Mouse (Mus musculus) small intestine, adult 2 months (tissue): Measurements from ENCODE around the gene Exoc8. TPM values are rescaled to one million over a fixed set of nuclear protein-coding genes. Genes with fewer than 3 reads are reported as not detected.

Source experiments
- H3K27ac ChIP-seq: fragments of 200-500 bp; 2 replicates; pipeline ENCODE4 v1.5.1; 2012; ENCODE audit warnings: low read depth, low read length, control low read depth, inconsistent platforms; ENCODE audit not compliant: insufficient read depth
- H3K27me3 ChIP-seq: fragments of 200-500 bp; 2 replicates; pipeline ENCODE4 v1.6.1; 2012; ENCODE audit warnings: mild to moderate bottlenecking, moderate library complexity, low read length, inconsistent platforms; ENCODE audit not compliant: control insufficient read depth, insufficient read depth
- H3K36me3 ChIP-seq: fragments of 200-500 bp; 2 replicates; pipeline ENCODE4 v1.6.1; 2012; ENCODE audit warnings: mild to moderate bottlenecking, low read length, control low read depth, inconsistent platforms; ENCODE audit not compliant: control insufficient read depth, insufficient read depth
- H3K4me1 ChIP-seq: fragments of 200-500 bp; 2 replicates; pipeline ENCODE4 v1.6.1; 2012; ENCODE audit warnings: low read length, inconsistent platforms, mixed read lengths; ENCODE audit not compliant: control insufficient read depth, insufficient read depth, insufficient read length
- H3K4me3 ChIP-seq: fragments of 200-500 bp; 2 replicates; pipeline ENCODE4 v1.5.1; 2012; ENCODE audit warnings: low read depth, mild to moderate bottlenecking, control low read depth, inconsistent platforms, low read length, moderate library complexity
- CTCF ChIP-seq: fragments of 200-500 bp; IDR thresholded peaks from 2 replicates; pipeline ENCODE4 v1.5.1; 2012; ENCODE audit warnings: low read depth, mild to moderate bottlenecking, control low read depth, inconsistent platforms, low read length, moderate library complexity, mixed read lengths; ENCODE audit not compliant: insufficient replicate concordance, insufficient read length; ENCODE audit errors: extremely low read depth
- POLR2A ChIP-seq: fragments of 200-500 bp; IDR thresholded peaks from 2 replicates; pipeline ENCODE4 v1.6.1; 2012; ENCODE audit warnings: low read depth, mild to moderate bottlenecking, control low read depth, inconsistent platforms, low read length, moderate library complexity
- WGBS: fragments of 180-500 bp; shearing (Covaris S2); methylation state at CpG from one replicate; pipeline ENCODE4 v1.1.7; 2018; 5-methylcytosine and 5-hydroxymethylcytosine counted together
- polyA plus RNA-seq: library from polyadenylated mRNA; depleted of rRNA; stranded (reverse); fragments of >200 nt; gene quantifications from 2 replicates; pipeline ENCODE4 v1.2.3, GENCODE M21; 2012

Exoc8 gene
- polyA plus RNA-seq, 1 experiment: 9.1 TPM

DNA sequence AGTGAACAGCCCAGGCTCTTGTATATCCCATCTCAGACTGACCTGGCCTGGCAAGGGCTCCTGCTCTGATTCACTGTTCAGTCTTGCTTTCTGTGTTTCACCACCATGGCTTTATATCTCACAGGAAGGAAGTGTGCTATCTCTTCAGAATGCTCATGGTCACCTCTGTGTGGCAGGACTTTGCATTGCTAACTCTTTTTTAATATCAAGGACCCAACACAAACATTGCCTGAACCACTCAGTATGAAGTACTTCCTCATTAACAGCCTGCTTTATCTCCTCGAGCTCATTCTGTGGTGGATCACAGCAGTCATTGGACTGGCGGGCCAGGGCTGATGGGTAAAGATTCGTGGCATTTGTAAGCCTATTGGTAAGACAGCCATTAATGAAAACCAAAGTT lies 30.8 kb downstream of the Exoc8 start:
- 51% methylated on average over 3 of the region's 3 CpGs for WGBS
- peaks cover 4% of the 10 kb centered on the region; the same call in 1 of the 2 replicates for H3K4me1 ChIP-seq
- H3K27ac ChIP-seq: no peak overlapping the region
- H3K36me3 ChIP-seq: peaks cover 7% of the 10 kb centered on the region; the same call in 1 of the 2 replicates
- no peak overlapping the region for H3K4me3 ChIP-seq
- TF ChIP-seq POLR2A (no peak), CTCF (no peak)
- no peaks in the 10 kb centered on the region for H3K27me3 ChIP-seq

GRCm38 (mm10) chr8:124863729-124864128 lies 33.8 kb downstream of the Exoc8 start:
- peaks cover 11% of the 10 kb centered on the region for H3K36me3 ChIP-seq
- H3K27ac ChIP-seq: no peak overlapping the region
- 2% methylated on average over 8 of the region's 8 CpGs for WGBS
- peak overlapping the region; percentile 30; the same call in 1 of the 2 replicates for H3K4me3 ChIP-seq
- H3K27me3 ChIP-seq: no peaks in the 10 kb centered on the region
- no peak for TF ChIP-seq POLR2A
- TF ChIP-seq CTCF: no peak
- peaks cover 4% of the 10 kb centered on the region; the same call in 1 of the 2 replicates for H3K4me1 ChIP-seq

DNA sequence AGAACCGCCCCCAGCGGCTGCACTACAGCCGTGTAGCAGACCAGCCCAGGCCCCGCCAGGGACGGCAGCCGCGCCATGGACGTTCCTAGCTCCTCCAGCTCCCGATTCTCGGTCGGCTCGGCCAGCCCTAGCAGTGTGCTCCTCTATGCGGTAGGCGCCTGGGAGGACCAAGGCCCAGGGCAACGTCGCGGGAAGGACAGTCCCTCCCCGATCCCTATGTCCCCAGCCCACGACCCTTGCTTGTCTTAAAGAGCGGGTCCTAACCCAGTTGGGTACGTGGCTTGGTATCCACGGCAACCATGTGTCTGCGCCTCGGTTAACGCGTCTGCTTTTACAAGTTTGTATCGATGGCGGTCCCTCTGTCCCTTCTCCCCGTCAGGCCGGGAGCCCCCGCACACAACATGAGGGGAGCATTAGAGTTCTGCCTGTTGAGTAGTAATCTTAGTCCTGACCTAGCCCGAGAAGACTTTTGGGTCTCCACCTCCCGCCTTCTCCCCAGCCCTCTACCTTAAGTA lies 34.3 kb downstream of the Exoc8 start:
- peak overlapping the region; percentile 44 for H3K27ac ChIP-seq
- peak overlapping the region; percentile 90 for H3K4me3 ChIP-seq
- WGBS: under 1% methylated on average over 33 of the region's 33 CpGs
- peaks cover 13% of the 10 kb centered on the region for H3K36me3 ChIP-seq
- H3K27me3 ChIP-seq: no peaks in the 10 kb centered on the region
- TF ChIP-seq CTCF: no peak
- TF ChIP-seq POLR2A: no peak
- peaks cover 4% of the 10 kb centered on the region; the same call in 1 of the 2 replicates for H3K4me1 ChIP-seq

DNA sequence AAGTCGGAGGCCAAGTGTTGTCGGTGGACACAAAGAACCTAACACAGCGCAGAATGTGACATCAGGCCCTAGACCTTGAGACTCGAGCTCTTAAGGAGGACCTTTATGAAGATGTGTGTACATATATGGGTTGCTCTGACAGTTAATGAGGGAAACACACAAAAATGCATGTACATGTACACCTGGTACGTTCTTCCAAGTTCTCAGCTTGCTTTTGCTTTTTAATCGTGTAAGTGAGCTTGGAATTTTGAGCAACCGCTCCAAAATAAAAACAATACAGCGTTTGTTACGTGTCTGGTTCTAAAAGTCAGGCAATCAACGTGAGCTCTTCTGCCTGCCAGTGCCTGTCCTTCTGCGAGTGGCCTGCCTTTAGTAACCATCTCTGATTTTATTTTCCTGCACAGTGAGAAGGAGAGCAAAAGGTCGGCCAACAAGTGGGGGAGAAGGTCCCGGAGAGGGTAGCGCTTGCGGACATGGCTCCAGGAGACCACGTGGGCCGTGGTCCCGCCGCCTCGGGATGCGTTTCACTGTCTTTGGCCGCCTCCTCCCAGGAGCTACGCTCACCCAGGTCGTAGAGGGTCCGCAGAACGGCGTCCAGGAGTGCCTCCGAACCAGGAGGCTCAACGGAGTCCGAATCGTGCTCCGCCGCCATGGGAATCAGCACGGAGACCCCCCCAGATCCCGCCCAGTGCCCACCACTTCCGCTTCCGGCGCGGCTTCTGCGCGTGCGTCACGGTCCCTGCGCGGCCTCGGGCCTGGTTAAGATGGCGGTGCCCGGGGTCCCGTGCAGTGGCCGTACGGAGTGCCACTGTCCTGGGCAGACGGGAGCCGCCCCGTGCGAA lies 35.0 kb downstream of the Exoc8 start, which contains the start of the genes Gnpat and 2810004N23Rik:
TSS of gene Gnpat (plus strand) at position 713 of the 842 bp plus-strand sequence.
TSS of gene 2810004N23Rik (minus strand) at position 800 of the 842 bp plus-strand sequence.
- Histone ChIP-seq H3K4me3 (peak within 1 kb of the TSS; percentile 90), H3K27ac (peak within 1 kb of the TSS; percentile 57), H3K36me3 (peaks cover 15% of the 10 kb centered on the region), H3K4me1 (peaks cover 4% of the 10 kb centered on the region; the same call in 1 of the 2 replicates), H3K27me3 (no peaks in the 10 kb centered on the region)
- TF ChIP-seq CTCF (no peak), POLR2A (peak; percentile 86)
- WGBS: under 1% methylated on average over 55 of the region's 55 CpGs

DNA sequence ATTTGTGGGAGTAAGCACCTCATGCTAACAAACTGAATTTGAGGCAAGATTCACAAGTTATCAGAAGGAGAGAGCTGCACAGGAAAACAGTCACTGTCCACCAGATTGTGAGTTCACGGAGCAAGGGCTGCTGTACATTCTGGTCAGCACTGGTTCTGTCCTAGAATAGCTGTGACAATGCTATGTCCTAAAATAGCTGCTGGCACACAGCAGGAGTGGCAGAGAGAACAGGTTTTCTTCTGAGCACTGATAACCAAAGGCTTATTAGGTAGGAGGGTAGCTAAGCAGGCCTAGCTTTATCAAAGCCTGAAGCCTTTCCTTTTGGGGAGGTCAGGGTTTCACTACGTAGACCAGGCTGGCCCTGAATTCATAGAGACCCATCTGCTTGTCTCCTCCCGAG lies 37.3 kb downstream of the Exoc8 start:
- TF ChIP-seq POLR2A (no peak), CTCF (no peak)
- H3K27me3 ChIP-seq: no peaks in the 10 kb centered on the region
- H3K36me3 ChIP-seq: peaks cover 21% of the 10 kb centered on the region
- H3K4me1 ChIP-seq: peaks cover 4% of the 10 kb centered on the region; the same call in 1 of the 2 replicates
- 91% methylated on average over 3 of the region's 3 CpGs for WGBS
- no peak overlapping the region for H3K27ac ChIP-seq
- no peak overlapping the region for H3K4me3 ChIP-seq

DNA sequence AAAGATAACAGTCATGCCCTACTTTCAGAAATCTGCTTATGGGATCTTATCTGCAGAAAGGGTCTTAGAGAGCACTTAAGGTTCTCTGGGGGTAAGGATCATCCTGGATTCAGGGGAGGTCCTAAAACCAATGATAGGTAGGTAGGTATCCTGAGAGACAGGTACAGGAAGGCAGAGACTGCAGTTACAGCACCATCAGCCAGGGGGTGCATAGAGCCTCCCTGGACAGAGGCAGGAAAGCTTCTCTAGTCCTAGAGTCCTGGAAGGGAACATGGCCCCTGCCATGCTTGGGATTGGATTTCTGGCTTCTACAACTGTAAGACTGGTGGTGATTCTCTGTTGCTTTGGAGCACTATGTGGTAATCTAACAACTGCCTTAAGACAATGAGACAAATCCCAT lies 38.0 kb downstream of the Exoc8 start:
- Histone ChIP-seq H3K4me1 (peaks cover 4% of the 10 kb centered on the region; the same call in 1 of the 2 replicates), H3K27ac (no peak overlapping the region), H3K36me3 (peaks cover 26% of the 10 kb centered on the region), H3K27me3 (no peaks in the 10 kb centered on the region), H3K4me3 (no peak overlapping the region)
- TF ChIP-seq POLR2A (no peak), CTCF (peak; percentile 52; the same call in 1 of the 2 replicates)

DNA sequence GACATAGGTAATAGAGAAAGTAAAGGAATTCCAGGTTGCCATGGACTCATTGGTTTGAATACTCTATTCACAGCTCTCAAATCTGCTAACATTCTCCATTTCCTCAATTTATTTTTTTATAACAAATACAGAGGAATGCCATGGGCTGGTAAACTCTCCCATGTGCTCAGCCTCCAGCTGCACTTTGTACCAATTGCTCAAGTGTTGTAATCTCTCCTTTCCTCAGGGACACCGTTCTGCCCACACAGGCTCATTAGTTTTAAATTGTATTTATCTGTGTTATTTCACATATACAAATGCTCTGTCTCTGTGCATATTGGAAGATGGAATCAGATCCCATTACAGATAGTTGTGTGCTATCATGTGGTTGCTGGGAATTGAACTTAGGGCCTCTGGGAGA lies 44.0 kb downstream of the Exoc8 start:
- H3K36me3 ChIP-seq: peaks cover 19% of the 10 kb centered on the region
- WGBS: 55% methylated on average over 1 of the region's 1 CpGs

More for the DNA sequence above, 44.0 kb downstream of the Exoc8 start:
- no peak overlapping the region for H3K27ac ChIP-seq
- H3K4me3 ChIP-seq: no peak overlapping the region
- TF ChIP-seq CTCF: no peak
- no peak for TF ChIP-seq POLR2A
- no peaks in the 10 kb centered on the region for H3K4me1 ChIP-seq
- no peaks in the 10 kb centered on the region for H3K27me3 ChIP-seq
